Mouse (Mus musculus) midbrain, embryonic 12.5 days (tissue): ENCODE results near the gene Nobox. TPM values are rescaled to one million over a fixed set of nuclear protein-coding genes. Genes with fewer than 3 reads are reported as not detected.
A peak's percentile ranks its signal among the peaks of the same experiment; 100 is the strongest.

ENCODE experiments used
- ATAC-seq: fragments of 200-750 bp; cut with Nextera tagmentation; 2 replicates; pipeline ENCODE4 v1.8.0; 2017; ENCODE audit warnings: low read depth, moderate TSS enrichment, moderate library complexity; ENCODE audit not compliant: low FRiP score
- H3K27ac ChIP-seq: fragments of 300-500 bp; sonication (generic); replicated peaks from 2 replicates; pipeline ENCODE4 v1.5.1; 2016; ENCODE audit warnings: mild to moderate bottlenecking
- H3K27me3 ChIP-seq: fragments of 300-500 bp; sonication (generic); 2 replicates; pipeline ENCODE4 v1.6.1; 2016; ENCODE audit warnings: mild to moderate bottlenecking
- H3K36me3 ChIP-seq: fragments of 300-500 bp; sonication (generic); 2 replicates; pipeline ENCODE4 v1.6.1; 2016
- H3K4me1 ChIP-seq: fragments of 300-500 bp; sonication (generic); 2 replicates; pipeline ENCODE4 v1.6.1; 2016
- H3K4me2 ChIP-seq: fragments of 300-500 bp; sonication (generic); replicated peaks from 2 replicates; pipeline ENCODE4 v1.6.1; 2016; ENCODE audit warnings: mild to moderate bottlenecking, moderate library complexity
- H3K4me3 ChIP-seq: fragments of 300-500 bp; sonication (generic); 2 replicates; pipeline ENCODE4 v1.5.1; 2016; ENCODE audit warnings: mild to moderate bottlenecking
- H3K9ac ChIP-seq: fragments of 300-500 bp; sonication (generic); replicated peaks from 2 replicates; pipeline ENCODE4 v1.6.1; 2016; ENCODE audit warnings: mild to moderate bottlenecking, moderate library complexity
- H3K9me3 ChIP-seq: fragments of 300-500 bp; sonication (generic); 2 replicates; pipeline ENCODE4 v1.6.1; 2016; ENCODE audit warnings: mild to moderate bottlenecking
- WGBS: fragments of 180-500 bp; shearing (Covaris S2); methylation state at CpG from one replicate; pipeline ENCODE4 v1.1.7; 2016; 5-methylcytosine and 5-hydroxymethylcytosine counted together
- polyA plus RNA-seq: library from polyadenylated mRNA; unstranded; fragments of >200 nt; fragmentation: Nextera tagmentation; extraction: Ambion mirVana; gene quantifications from 2 replicates; pipeline ENCODE4 v1.2.1, GENCODE M21; 2016

Nobox gene
- polyA plus RNA-seq, 1 experiment from 2014 or later, result not detected

- no peaks in the 10 kb centered on the region for H3K36me3 ChIP-seq
- no peak overlapping the region for H3K4me3 ChIP-seq
- H3K4me2 ChIP-seq, result no peak overlapping the region
- no peak; the same call in 1 of the 2 replicates for ATAC-seq
- no peak overlapping the region for H3K9ac ChIP-seq
- H3K4me1 ChIP-seq, result peaks cover 6% of the 10 kb centered on the region; the same call in 1 of the 2 replicates
- peak overlapping the region; percentile 68 for H3K27ac ChIP-seq
- H3K9me3 ChIP-seq, result no peaks in the 10 kb centered on the region
- no peaks in the 10 kb centered on the region for H3K27me3 ChIP-seq
Measured at GRCm38 (mm10) chr6:43312546-43312945, 3.2 kb upstream of the Nobox start.

GRCm38 (mm10) chr6:43310071-43310470 is 717 bp upstream of the Nobox start:
- ATAC-seq, result no peak
- WGBS, result 79% methylated on average over 6 of the region's 6 CpGs
- Histone ChIP-seq H3K4me1 (peaks cover 6% of the 10 kb centered on the region; the same call in 1 of the 2 replicates), H3K4me2 (no peak overlapping the region), H3K27ac (no peak overlapping the region), H3K36me3 (no peaks in the 10 kb centered on the region), H3K9ac (no peak overlapping the region), H3K9me3 (no peaks in the 10 kb centered on the region), H3K27me3 (no peaks in the 10 kb centered on the region), H3K4me3 (no peak overlapping the region)

GRCm38 (mm10) chr6:43297508-43297850 is 11.9 kb downstream of the Nobox start:
- peak; percentile 72 for ATAC-seq

DNA sequence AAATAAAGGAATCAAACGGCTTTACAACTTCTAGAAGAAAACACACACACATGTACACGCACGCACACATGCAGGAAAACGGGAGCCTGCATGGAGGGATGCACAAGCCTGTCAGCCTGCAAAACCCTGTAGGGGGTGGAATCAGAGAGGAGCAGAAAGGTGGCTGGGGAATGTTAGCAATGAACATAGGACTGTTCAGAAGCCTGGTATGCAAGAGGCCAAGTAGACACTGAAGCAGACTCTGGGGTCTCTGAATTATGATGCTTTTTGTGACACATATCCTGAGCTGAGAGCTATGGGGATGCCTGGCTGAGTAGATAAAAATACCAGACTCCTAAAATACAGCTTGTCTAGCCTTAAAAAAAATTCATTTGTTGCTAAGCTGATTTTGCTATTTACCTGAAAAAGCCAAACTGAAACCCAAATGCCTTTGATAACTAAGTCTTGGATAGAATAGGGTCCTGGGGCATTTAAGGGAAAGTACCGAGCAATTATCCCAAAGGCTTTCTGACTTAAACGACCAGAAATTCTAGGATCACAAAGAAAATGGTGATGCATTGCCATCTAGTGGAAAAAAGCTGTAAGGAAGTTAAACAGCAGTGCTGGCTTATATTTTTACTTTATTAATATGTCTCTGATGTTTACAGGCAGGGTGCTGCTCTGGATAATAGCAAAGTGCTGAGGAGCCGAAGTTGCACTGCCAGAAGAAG is 12.4 kb downstream of the Nobox start:
- Histone ChIP-seq H3K4me1 (peaks cover 4% of the 10 kb centered on the region; the same call in 1 of the 2 replicates), H3K4me3 (no peak overlapping the region), H3K9me3 (no peaks in the 10 kb centered on the region), H3K4me2 (no peak overlapping the region), H3K9ac (no peak overlapping the region), H3K27ac (no peak overlapping the region), H3K36me3 (no peaks in the 10 kb centered on the region), H3K27me3 (no peaks in the 10 kb centered on the region)
- 45% methylated on average over 7 of the region's 7 CpGs for WGBS
- peak; percentile 42; the same call in 1 of the 2 replicates for ATAC-seq

More at GRCm38 (mm10) chr6:43297508-43297850, 11.9 kb downstream of the Nobox start:
- H3K27me3 ChIP-seq, result no peaks in the 10 kb centered on the region
- H3K27ac ChIP-seq, result no peak overlapping the region
- no peaks in the 10 kb centered on the region for H3K9me3 ChIP-seq
- H3K4me2 ChIP-seq, result no peak overlapping the region
- WGBS, result 9% methylated on average over 2 of the region's 2 CpGs
- no peaks in the 10 kb centered on the region for H3K36me3 ChIP-seq
- H3K4me1 ChIP-seq, result peaks cover 4% of the 10 kb centered on the region; the same call in 1 of the 2 replicates
- H3K9ac ChIP-seq, result no peak overlapping the region
- H3K4me3 ChIP-seq, result no peak overlapping the region

- no peak overlapping the region for H3K9ac ChIP-seq
- H3K4me2 ChIP-seq, result no peak overlapping the region
- ATAC-seq, result no peak
- H3K4me3 ChIP-seq, result no peak overlapping the region
- no peaks in the 10 kb centered on the region for H3K9me3 ChIP-seq
- 59% methylated on average over 5 of the region's 5 CpGs for WGBS
- no peak overlapping the region for H3K27ac ChIP-seq
- H3K4me1 ChIP-seq, result peaks cover 4% of the 10 kb centered on the region; the same call in 1 of the 2 replicates
- H3K36me3 ChIP-seq, result no peaks in the 10 kb centered on the region
- H3K27me3 ChIP-seq, result no peaks in the 10 kb centered on the region
Measured at GRCm38 (mm10) chr6:43295908-43296307, 13.4 kb downstream of the Nobox start.

- Histone ChIP-seq H3K36me3 (no peaks in the 10 kb centered on the region), H3K27me3 (no peaks in the 10 kb centered on the region), H3K27ac (no peak overlapping the region), H3K4me3 (no peak overlapping the region), H3K9ac (no peak overlapping the region), H3K4me1 (peaks cover 4% of the 10 kb centered on the region; the same call in 1 of the 2 replicates), H3K9me3 (no peaks in the 10 kb centered on the region), H3K4me2 (no peak overlapping the region)
- no peak for ATAC-seq
- WGBS, result 82% methylated on average over 7 of the region's 7 CpGs
Measured at GRCm38 (mm10) chr6:43293175-43293574, 16.2 kb downstream of the Nobox start.

- no peak for ATAC-seq
- Histone ChIP-seq H3K27me3 (no peaks in the 10 kb centered on the region), H3K36me3 (no peaks in the 10 kb centered on the region), H3K4me1 (peaks cover 2% of the 10 kb centered on the region; the same call in 1 of the 2 replicates), H3K9me3 (no peaks in the 10 kb centered on the region), H3K4me3 (no peak overlapping the region), H3K27ac (no peak overlapping the region), H3K4me2 (no peak overlapping the region), H3K9ac (no peak overlapping the region)
- WGBS, result 73% methylated on average over 6 of the region's 6 CpGs
Measured at GRCm38 (mm10) chr6:43292471-43293076, 16.8 kb downstream of the Nobox start.

GRCm38 (mm10) chr6:43292041-43292440 is 17.3 kb downstream of the Nobox start:
- Histone ChIP-seq H3K4me2 (no peak overlapping the region), H3K27me3 (no peaks in the 10 kb centered on the region), H3K36me3 (no peaks in the 10 kb centered on the region), H3K4me1 (no peaks in the 10 kb centered on the region), H3K9me3 (no peaks in the 10 kb centered on the region), H3K27ac (no peak overlapping the region), H3K9ac (no peak overlapping the region), H3K4me3 (no peak overlapping the region)
- WGBS, result 77% methylated on average over 3 of the region's 3 CpGs
- no peak for ATAC-seq

DNA sequence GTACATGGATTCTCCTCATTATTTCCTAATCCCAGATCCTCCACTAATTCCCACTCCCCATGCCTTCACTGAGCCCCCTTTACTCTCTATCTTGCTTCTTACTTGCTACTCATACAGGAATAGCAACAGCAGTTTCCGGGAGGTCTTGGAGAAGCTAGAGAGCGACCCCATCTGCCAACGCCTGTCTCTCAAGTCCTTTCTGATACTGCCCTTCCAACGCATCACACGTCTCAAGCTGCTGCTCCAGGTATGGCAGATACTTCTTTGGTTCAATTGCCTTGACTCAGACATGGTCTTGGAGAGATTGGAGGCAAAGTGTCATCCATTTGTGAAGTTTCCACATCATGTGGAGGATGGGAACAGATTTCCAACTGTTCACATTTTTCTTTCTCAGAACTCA is 28.9 kb downstream of the Nobox start:
- no peak for ATAC-seq
- H3K9ac ChIP-seq, result no peak overlapping the region
- H3K27ac ChIP-seq, result no peak overlapping the region
- no peaks in the 10 kb centered on the region for H3K36me3 ChIP-seq
- no peaks in the 10 kb centered on the region for H3K27me3 ChIP-seq
- no peak overlapping the region for H3K4me2 ChIP-seq
- H3K9me3 ChIP-seq, result no peaks in the 10 kb centered on the region
- no peaks in the 10 kb centered on the region for H3K4me1 ChIP-seq
- 91% methylated on average over 5 of the region's 5 CpGs for WGBS
- no peak overlapping the region for H3K4me3 ChIP-seq

GRCm38 (mm10) chr6:43278247-43278646 is 31.1 kb downstream of the Nobox start:
- Histone ChIP-seq H3K36me3 (no peaks in the 10 kb centered on the region), H3K4me1 (no peaks in the 10 kb centered on the region), H3K27me3 (no peaks in the 10 kb centered on the region), H3K4me2 (no peak overlapping the region), H3K9ac (no peak overlapping the region), H3K27ac (no peak overlapping the region), H3K9me3 (no peaks in the 10 kb centered on the region), H3K4me3 (no peak overlapping the region)
- no peak for ATAC-seq

DNA sequence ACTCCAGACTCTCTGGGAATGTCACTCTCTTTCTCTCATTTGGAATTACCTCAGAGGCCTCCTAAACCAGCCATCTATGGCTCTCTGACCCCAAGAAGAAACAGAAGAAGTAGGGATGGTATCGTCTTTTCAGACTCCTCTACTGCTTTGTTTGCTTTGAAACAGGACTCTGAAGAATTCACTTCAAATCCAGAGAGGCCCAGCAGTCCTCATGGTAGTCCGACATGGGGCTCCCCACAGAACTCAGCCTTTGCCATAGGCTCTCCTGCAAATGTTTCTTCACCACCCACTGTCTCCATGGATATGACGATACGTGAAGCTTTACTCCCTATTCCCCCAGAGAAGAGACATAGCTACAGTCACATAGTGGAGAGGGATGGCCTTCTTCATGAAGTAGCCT is 35.2 kb downstream of the Nobox start:
- Histone ChIP-seq H3K27me3 (no peaks in the 10 kb centered on the region), H3K4me3 (no peak overlapping the region), H3K27ac (no peak overlapping the region), H3K9me3 (no peaks in the 10 kb centered on the region), H3K4me1 (no peaks in the 10 kb centered on the region), H3K36me3 (no peaks in the 10 kb centered on the region), H3K4me2 (no peak overlapping the region), H3K9ac (no peak overlapping the region)
- no peak for ATAC-seq
- 84% methylated on average over 4 of the region's 4 CpGs for WGBS

DNA sequence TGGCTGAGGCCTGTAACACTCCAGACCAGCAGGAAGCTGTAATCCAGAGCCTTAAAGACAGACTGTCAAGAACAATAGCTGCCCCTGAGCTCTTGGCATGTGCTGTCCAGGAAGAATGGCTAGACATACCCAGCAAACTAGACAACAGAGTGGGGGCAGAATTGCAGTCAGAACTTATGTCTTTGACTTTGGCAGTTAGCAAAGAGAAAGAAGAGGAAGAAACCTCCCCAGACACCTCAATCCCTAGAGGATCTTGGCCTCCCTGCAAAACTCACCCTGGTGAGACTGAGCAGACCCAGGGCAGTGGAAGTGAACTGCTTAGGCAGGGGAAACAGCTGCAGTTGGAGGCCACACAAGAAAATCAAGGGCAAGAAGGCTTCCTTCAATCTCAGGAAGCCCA is 36.8 kb downstream of the Nobox start:
- Histone ChIP-seq H3K4me2 (no peak overlapping the region), H3K4me3 (no peak overlapping the region), H3K36me3 (no peaks in the 10 kb centered on the region), H3K27me3 (no peaks in the 10 kb centered on the region), H3K9ac (no peak overlapping the region), H3K9me3 (no peaks in the 10 kb centered on the region), H3K4me1 (no peaks in the 10 kb centered on the region), H3K27ac (no peak overlapping the region)
- no peak for ATAC-seq
